Mouse (Mus musculus) limb, embryonic 14.5 days (tissue): ENCODE data around the gene Eloa. TPM values are rescaled to one million over a fixed set of nuclear protein-coding genes. Genes with fewer than 3 reads are reported as not detected.
"Not testable (repeated sequence)": the region's sequence is repeated elsewhere in the genome, so short reads cannot be mapped to it uniquely, and the experiment has no call there.

Experiments
- ATAC-seq: fragments of 200-750 bp; cut with Nextera tagmentation; 2 replicates; pipeline ENCODE4 v1.8.0; 2017; ENCODE audit warnings: low read depth, moderate number of reproducible peaks, moderate TSS enrichment; ENCODE audit not compliant: low FRiP score
- DNase-seq: peaks from one replicate; pipeline ENCODE4 v3.0.0-alpha.2; 2015; ENCODE audit warnings: low spot score
- H3K27ac ChIP-seq: fragments of 300-500 bp; sonication (generic); replicated peaks from 2 replicates; pipeline ENCODE4 v1.5.1; 2014; ENCODE audit warnings: low read depth, mild to moderate bottlenecking, low read length, moderate library complexity, mixed read lengths
- H3K27me3 ChIP-seq: fragments of 300-500 bp; sonication (generic); 2 replicates; pipeline ENCODE4 v1.6.1; 2014; ENCODE audit warnings: low read length, mixed read lengths; ENCODE audit not compliant: control insufficient read depth, insufficient read depth
- H3K36me3 ChIP-seq: fragments of 300-500 bp; sonication (generic); 2 replicates; pipeline ENCODE4 v1.6.1; 2014; ENCODE audit warnings: mild to moderate bottlenecking, low read length, moderate library complexity, mixed read lengths; ENCODE audit not compliant: control insufficient read depth, insufficient read depth
- H3K4me1 ChIP-seq: fragments of 300-500 bp; sonication (generic); 2 replicates; pipeline ENCODE4 v1.6.1; 2014; ENCODE audit warnings: antibody characterized with exemption, low read length, mixed read lengths; ENCODE audit not compliant: control insufficient read depth, insufficient read depth
- H3K4me2 ChIP-seq: fragments of 300-500 bp; sonication (generic); replicated peaks from 2 replicates; pipeline ENCODE4 v1.6.1; 2014; ENCODE audit warnings: low read depth, mild to moderate bottlenecking, low read length, moderate library complexity; ENCODE audit not compliant: severe bottlenecking
- H3K4me3 ChIP-seq: fragments of 300-500 bp; sonication (generic); replicated peaks from 2 replicates; pipeline ENCODE4 v1.5.1; 2014; ENCODE audit warnings: low read length
- H3K9ac ChIP-seq: fragments of 300-500 bp; sonication (generic); 2 replicates; pipeline ENCODE4 v1.6.1; 2014; ENCODE audit warnings: mild to moderate bottlenecking, low read depth, low read length, moderate library complexity; ENCODE audit not compliant: severe bottlenecking
- H3K9me3 ChIP-seq: fragments of 300-500 bp; sonication (generic); 2 replicates; pipeline ENCODE4 v1.6.1; 2016; ENCODE audit warnings: low read length; ENCODE audit not compliant: control insufficient read depth
- POLR2A ChIP-seq: fragments of 200-500 bp; IDR thresholded peaks from 2 replicates; pipeline ENCODE4 v1.8.0; 2012; ENCODE audit warnings: inconsistent platforms, mild to moderate bottlenecking, moderate library complexity, borderline replicate concordance; ENCODE audit not compliant: insufficient read depth, insufficient read length; ENCODE audit errors: extremely low read depth
- WGBS: fragments of 180-500 bp; shearing (Covaris S2); extraction: QIAGEN DNeasy Blood & Tissue Kit; methylation state at CpG from one replicate; pipeline ENCODE4 v1.1.7; 2014; 5-methylcytosine and 5-hydroxymethylcytosine counted together
- polyA plus RNA-seq, 2 experiments: library from polyadenylated mRNA; depleted of rRNA in 1 of 2; stranded (reverse) in 1 of 2; unstranded in 1 of 2; fragments of >200 nt; fragmentation: Nextera tagmentation in 1 of 2; extraction: Ambion mirVana in 1 of 2; gene quantifications; 2 replicates each; pipeline versions ENCODE4 v1.2.1 to v1.2.3; 2012 to 2014

The Eloa gene
- polyA plus RNA-seq, 2 experiments, result 28.1 to 50.5 TPM

- Histone ChIP-seq H3K9ac (no peak overlapping the region), H3K27me3 (no peaks in the 10 kb centered on the region), H3K4me2 (no peak overlapping the region), H3K36me3 (peaks cover 37% of the 10 kb centered on the region), H3K4me1 (peaks cover 11% of the 10 kb centered on the region), H3K4me3 (no peak overlapping the region), H3K27ac (no peak overlapping the region), H3K9me3 (no peaks in the 10 kb centered on the region)
- no peak for ATAC-seq
- DNase-seq, result no peak
- WGBS, result 87% methylated on average over 5 of the region's 5 CpGs
- TF ChIP-seq POLR2A, result no peak
These were observed 37.0 kb downstream of the Eloa start for GRCm38 (mm10) chr4:135984556-135984955.

GRCm38 (mm10) chr4:135981524-135982063 is 40.0 kb downstream of the Eloa start:
- Histone ChIP-seq H3K4me3 (no peak overlapping the region), H3K27ac (no peak overlapping the region), H3K27me3 (no peaks in the 10 kb centered on the region), H3K4me2 (no peak overlapping the region), H3K9ac (no peak overlapping the region), H3K36me3 (peaks cover 60% of the 10 kb centered on the region), H3K4me1 (peaks cover 8% of the 10 kb centered on the region), H3K9me3 (no peaks in the 10 kb centered on the region)
- DNase-seq, result no peak
- WGBS, result 77% methylated on average over 7 of the region's 7 CpGs
- TF ChIP-seq POLR2A, result no peak
- no peak for ATAC-seq

- not testable (repeated sequence) for H3K4me3 ChIP-seq, H3K4me1 ChIP-seq, H3K9me3 ChIP-seq, ATAC-seq, H3K4me2 ChIP-seq, H3K9ac ChIP-seq, DNase-seq, H3K27me3 ChIP-seq, H3K27ac ChIP-seq
- 96% methylated on average over 5 of the region's 5 CpGs for WGBS
- peaks cover 72% of the 10 kb centered on the region for H3K36me3 ChIP-seq
These were observed 41.3 kb downstream of the Eloa start for GRCm38 (mm10) chr4:135980223-135980622.

- ATAC-seq (no peak), DNase-seq (no peak)
- Histone ChIP-seq H3K9ac (no peak overlapping the region), H3K27me3 (no peaks in the 10 kb centered on the region), H3K4me2 (no peak overlapping the region), H3K36me3 (peaks cover 50% of the 10 kb centered on the region), H3K9me3 (no peaks in the 10 kb centered on the region), H3K27ac (no peak overlapping the region), H3K4me1 (peaks cover 7% of the 10 kb centered on the region), H3K4me3 (no peak overlapping the region)
- WGBS, result 93% methylated on average over 12 of the region's 12 CpGs
- no peak for TF ChIP-seq POLR2A
These were observed 45.4 kb downstream of the Eloa start for GRCm38 (mm10) chr4:135976146-135976545.

- 70% methylated on average over 13 of the region's 13 CpGs for WGBS
- Histone ChIP-seq H3K4me1 (peaks cover 7% of the 10 kb centered on the region), H3K9me3 (no peaks in the 10 kb centered on the region), H3K4me3 (peak overlapping the region; percentile 98), H3K27me3 (no peaks in the 10 kb centered on the region), H3K36me3 (peaks cover 58% of the 10 kb centered on the region), H3K27ac (no peak overlapping the region), H3K9ac (peak overlapping the region; percentile 87; the same call in 1 of the 2 replicates), H3K4me2 (peak overlapping the region; percentile 91)
- ATAC-seq (no peak), DNase-seq (no peak)
- no peak for TF ChIP-seq POLR2A
These were observed 48.4 kb downstream of the Eloa start for GRCm38 (mm10) chr4:135972911-135973811.
